Mouse (Mus musculus) MEL (cell line): ENCODE results near the gene Tmem108. TPM values are rescaled to one million over a fixed set of nuclear protein-coding genes. Genes with fewer than 3 reads are reported as not detected.

Experiments
- DNase-seq: peaks from one replicate; pipeline ENCODE4 v3.0.0; 2011; ENCODE audit warnings: low read depth, low spot score
- H3K27ac ChIP-seq: 2 replicates; pipeline ENCODE4 v1.5.1; 2012; ENCODE audit warnings: low read depth, mild to moderate bottlenecking, control low read depth, low read length, moderate library complexity; ENCODE audit not compliant: control insufficient read depth
- H3K27me3 ChIP-seq, 2 experiments: fragments of 150-350 bp in 1 of 2; sonication (generic) in 1 of 2; 2 replicates each; pipeline ENCODE4 v1.6.1; 2012; ENCODE audit warnings: low read length in 2 of 2, mild to moderate bottlenecking in 2 of 2, improper control_type of control experiment in 1 of 2, moderate library complexity in 1 of 2; ENCODE audit not compliant: insufficient read depth in 2 of 2, control insufficient read depth in 1 of 2
- H3K36me3 ChIP-seq, 2 experiments: 2 replicates each; pipeline ENCODE4 v1.6.1; 2012 to 2014; ENCODE audit warnings: low read length in 2 of 2, improper control_type of control experiment in 1 of 2, inconsistent platforms in 1 of 2, mild to moderate bottlenecking in 1 of 2; ENCODE audit not compliant: insufficient read depth in 2 of 2, control insufficient read depth in 1 of 2
- H3K4me1 ChIP-seq, 2 experiments: fragments of 150-350 bp in 1 of 2; sonication (generic) in 1 of 2; 2 replicates each; pipeline ENCODE4 v1.6.1; 2012; ENCODE audit warnings: low read length in 2 of 2, improper control_type of control experiment in 1 of 2, mild to moderate bottlenecking in 1 of 2; ENCODE audit not compliant: insufficient read depth in 2 of 2, control insufficient read depth in 1 of 2
- H3K4me3 ChIP-seq, 2 experiments: fragments of 150-350 bp in 1 of 2; sonication (generic) in 1 of 2; 2 replicates each; pipeline ENCODE4 v1.5.1; 2012; ENCODE audit warnings: low read depth in 2 of 2, low read length in 2 of 2, mild to moderate bottlenecking in 2 of 2, moderate library complexity in 2 of 2, control low read depth in 1 of 2, improper control_type of control experiment in 1 of 2; ENCODE audit not compliant: control insufficient read depth in 1 of 2, insufficient read depth in 1 of 2
- H3K79me2 ChIP-seq: 2 replicates; pipeline ENCODE4 v1.6.1; 2012; ENCODE audit warnings: mild to moderate bottlenecking, low read length, moderate library complexity; ENCODE audit not compliant: control insufficient read depth, poor library complexity, insufficient read depth
- H3K9ac ChIP-seq: 2 replicates; pipeline ENCODE4 v1.6.1; 2012; ENCODE audit warnings: low read depth, mild to moderate bottlenecking, control low read depth, low read length, moderate library complexity; ENCODE audit not compliant: control insufficient read depth, poor library complexity, severe bottlenecking
- H3K9me3 ChIP-seq: fragments of 150-350 bp; sonication (generic); replicated peaks from 2 replicates; pipeline ENCODE4 v1.6.1; 2012; ENCODE audit warnings: mild to moderate bottlenecking, low read length, improper control_type of control experiment, moderate library complexity; ENCODE audit not compliant: insufficient read depth
- CTCF ChIP-seq, 3 experiments: IDR thresholded peaks in 2 of 3; conservative IDR thresholded peaks in 1 of 3; 2 replicates each; pipeline ENCODE4 v1.5.1; 2011 to 2012; ENCODE audit warnings: low read length in 3 of 3, low read depth in 2 of 3, mild to moderate bottlenecking in 2 of 3, improper control_type of control experiment in 1 of 3, inconsistent platforms in 1 of 3, mixed read lengths in 1 of 3, moderate library complexity in 1 of 3; ENCODE audit not compliant: control insufficient read depth in 1 of 3, insufficient read depth in 1 of 3, poor library complexity in 1 of 3, severe bottlenecking in 1 of 3
- KAT2A ChIP-seq: conservative IDR thresholded peaks from 2 replicates; pipeline ENCODE4 v1.6.1; 2012; ENCODE audit warnings: low read depth, low read length, improper control_type of control experiment, inconsistent platforms
- NELFE ChIP-seq: IDR thresholded peaks from 2 replicates; pipeline ENCODE4 v1.6.1; 2011; ENCODE audit warnings: low read depth, low read length, improper control_type of control experiment
- POLR2A ChIP-seq, 2 experiments: IDR thresholded peaks; 2 replicates each; pipeline ENCODE4 v1.6.1; 2011 to 2012; ENCODE audit warnings: low read length in 2 of 2, mild to moderate bottlenecking in 2 of 2, control low read depth in 1 of 2, improper control_type of control experiment in 1 of 2, low read depth in 1 of 2, moderate library complexity in 1 of 2; ENCODE audit not compliant: control insufficient read depth in 1 of 2, insufficient read depth in 1 of 2, poor library complexity in 1 of 2
- POLR2AphosphoS2 ChIP-seq: IDR thresholded peaks from 2 replicates; pipeline ENCODE4 v1.6.1; 2011; ENCODE audit warnings: low read length, improper control_type of control experiment
- SMC3 ChIP-seq: IDR thresholded peaks from 2 replicates; pipeline ENCODE4 v1.6.1; 2011; ENCODE audit warnings: low read depth, low read length, improper control_type of control experiment
- UBTF ChIP-seq: IDR thresholded peaks from 2 replicates; pipeline ENCODE4 v1.6.1; 2012; ENCODE audit warnings: low read depth, mild to moderate bottlenecking, inconsistent platforms, low read length, improper control_type of control experiment, moderate library complexity, borderline replicate concordance; ENCODE audit not compliant: insufficient read depth
- USF1 ChIP-seq: IDR thresholded peaks from 2 replicates; pipeline ENCODE4 v1.6.1; 2014; ENCODE audit warnings: low read depth, mild to moderate bottlenecking, inconsistent platforms, low read length, improper control_type of control experiment, moderate library complexity
- polyA plus RNA-seq, 2 experiments: library from polyadenylated mRNA; stranded (reverse) in 1 of 2; unstranded in 1 of 2; fragments of >175 nt in 1 of 2; fragments of >200 nt in 1 of 2; gene quantifications; 2 replicates each; pipeline versions ENCODE4 v1.2.1 to v1.2.4; 2012; ENCODE audit warnings: low replicate concordance in 2 of 2, low read depth in 1 of 2; ENCODE audit not compliant: insufficient read length in 2 of 2, insufficient read depth in 1 of 2, missing spikeins in 1 of 2
- total RNA-seq: library from RNA; depleted of rRNA; stranded (reverse); fragments of 300-350 nt; gene quantifications from 2 replicates; pipeline ENCODE4 v1.2.3, GENCODE M21; 2012

Gene Tmem108
- total and polyA plus RNA-seq, 3 experiments = not detected

GRCm38 (mm10) chr9:103473915-103474688, 287.5 kb downstream of the Tmem108 start:
- no peak for DNase-seq
- Histone ChIP-seq H3K4me3 (no peak overlapping the region), H3K27me3 (no peaks in the 10 kb centered on the region), H3K27ac (no peak overlapping the region), H3K4me1 (no peaks in the 10 kb centered on the region), H3K9ac (no peak overlapping the region), H3K9me3 (no peaks in the 10 kb centered on the region), H3K36me3 (no peaks in the 10 kb centered on the region), H3K79me2 (no peaks in the 10 kb centered on the region)
- no peak for TF ChIP-seq POLR2AphosphoS2
- TF ChIP-seq USF1 = no peak
- no peak for TF ChIP-seq POLR2A (IDR thresholded peaks at IDR 0.05; ENCODE audit: control insufficient read depth in 1 of 2, insufficient read depth in 1 of 2, low read depth in 1 of 2, low read length in 2 of 2, poor library complexity in 1 of 2)

DNA sequence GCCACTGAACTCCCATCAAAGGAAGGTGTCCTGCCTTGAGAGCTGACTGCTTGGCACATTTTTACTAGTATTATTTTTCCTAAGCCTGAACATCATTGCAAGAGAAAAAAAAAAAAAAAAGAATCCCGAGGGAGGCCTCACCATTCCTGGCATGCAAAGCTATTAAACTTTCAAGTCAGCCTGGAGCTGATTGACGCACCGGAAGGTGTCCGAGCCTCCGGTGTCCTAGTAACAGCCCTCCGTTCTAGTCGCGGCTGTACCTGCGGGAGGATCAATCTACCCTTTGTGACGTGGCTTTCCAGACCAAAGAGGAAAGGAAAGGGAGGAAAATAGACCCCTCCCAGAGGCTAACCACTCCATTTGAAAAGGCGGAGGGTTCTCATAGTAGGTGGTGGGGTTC, 289.9 kb downstream of the Tmem108 start:
- no peaks in the 10 kb centered on the region for H3K36me3 ChIP-seq
- no peak overlapping the region for H3K4me3 ChIP-seq
- no peaks in the 10 kb centered on the region for H3K79me2 ChIP-seq
- TF ChIP-seq NELFE (no peak), POLR2A (IDR thresholded peaks at IDR 0.05; ENCODE audit: control insufficient read depth in 1 of 2, insufficient read depth in 1 of 2, low read depth in 1 of 2, low read length in 2 of 2, poor library complexity in 1 of 2) (no peak), UBTF (no peak), SMC3 (no peak), CTCF (IDR thresholded peaks at IDR 0.05 in 2 of 3, conservative IDR thresholded peaks at IDR 0.05 in 1 of 3; ENCODE audit: control insufficient read depth in 1 of 3, insufficient read depth in 1 of 3, low read depth in 2 of 3, low read length in 3 of 3, poor library complexity in 1 of 3, severe bottlenecking in 1 of 3) (no peak)
- no peak overlapping the region for H3K27ac ChIP-seq
- no peak for DNase-seq
- no peaks in the 10 kb centered on the region for H3K27me3 ChIP-seq
- no peaks in the 10 kb centered on the region for H3K9me3 ChIP-seq
- H3K4me1 ChIP-seq = no peaks in the 10 kb centered on the region
- no peak overlapping the region for H3K9ac ChIP-seq

GRCm38 (mm10) chr9:103469516-103469915, 292.1 kb downstream of the Tmem108 start:
- TF ChIP-seq KAT2A = no peak
- 0 out of 6 replicates have a peak, but pooled peaks of 1 of the 3 experiments have one; percentile 10 for TF ChIP-seq CTCF (IDR thresholded peaks at IDR 0.05 in 2 of 3, conservative IDR thresholded peaks at IDR 0.05 in 1 of 3; ENCODE audit: control insufficient read depth in 1 of 3, insufficient read depth in 1 of 3, low read depth in 2 of 3, low read length in 3 of 3, poor library complexity in 1 of 3, severe bottlenecking in 1 of 3)
- Histone ChIP-seq H3K9ac (no peak overlapping the region), H3K4me3 (no peak overlapping the region), H3K27me3 (no peaks in the 10 kb centered on the region), H3K4me1 (no peaks in the 10 kb centered on the region), H3K9me3 (no peaks in the 10 kb centered on the region), H3K27ac (no peak overlapping the region), H3K79me2 (no peaks in the 10 kb centered on the region), H3K36me3 (no peaks in the 10 kb centered on the region)
- no peak for DNase-seq
